Mouse (Mus musculus): ENCODE results near the gene Itgb4. TPM values are rescaled to one million over a fixed set of nuclear protein-coding genes. Genes with fewer than 3 reads are reported as not detected.

The Itgb4 gene
- polyA plus RNA-seq, 1 experiment from 2014 or later = 1.9 TPM

Other genes with a start within 250 kb of the Itgb4 start
- 24.2 and 27.9 TPM in 2 replicates for gene Tmem94, start 209.3 kb upstream of the Itgb4 start, polyA plus RNA-seq (2015; fragmentation: Nextera tagmentation; extraction: Ambion mirVana)
- gene Caskin2, start 161.1 kb upstream of the Itgb4 start, polyA plus RNA-seq (2015; fragmentation: Nextera tagmentation; extraction: Ambion mirVana) = 9.9 and 12.2 TPM in 2 replicates
- 22.3 and 23.6 TPM in 2 replicates for gene Tsen54, start 160.0 kb upstream of the Itgb4 start, polyA plus RNA-seq (2015; fragmentation: Nextera tagmentation; extraction: Ambion mirVana)
- 1.3 TPM in 2 replicates for gene Llgl2, start 150.7 kb upstream of the Itgb4 start, polyA plus RNA-seq (2015; fragmentation: Nextera tagmentation; extraction: Ambion mirVana)
- gene Myo15b, start 116.3 kb upstream of the Itgb4 start, polyA plus RNA-seq (2015; fragmentation: Nextera tagmentation; extraction: Ambion mirVana) = 0.17 and 0.19 TPM in 2 replicates
- gene Smim5, start 74.7 kb upstream of the Itgb4 start, polyA plus RNA-seq (2015; fragmentation: Nextera tagmentation; extraction: Ambion mirVana) = 1.9 and 2.2 TPM in 2 replicates
- 0.93 and 1.1 TPM in 2 replicates for gene Smim6, start 62.7 kb upstream of the Itgb4 start, polyA plus RNA-seq (2015; fragmentation: Nextera tagmentation; extraction: Ambion mirVana)
- 42.9 and 43.4 TPM in 2 replicates for gene Sap30bp, start 41.4 kb upstream of the Itgb4 start, polyA plus RNA-seq (2015; fragmentation: Nextera tagmentation; extraction: Ambion mirVana)
- 18.7 and 23.8 TPM in 2 replicates for gene Recql5, start 41.2 kb upstream of the Itgb4 start, polyA plus RNA-seq (2015; fragmentation: Nextera tagmentation; extraction: Ambion mirVana)
- gene Galk1, start 38.0 kb downstream of the Itgb4 start, polyA plus RNA-seq (2015; fragmentation: Nextera tagmentation; extraction: Ambion mirVana) = 62.5 and 70.9 TPM in 2 replicates
- gene H3f3b, start 53.3 kb downstream of the Itgb4 start, polyA plus RNA-seq (2015; fragmentation: Nextera tagmentation; extraction: Ambion mirVana) = 1,686 and 1,716 TPM in 2 replicates
- gene Unk, start 55.6 kb downstream of the Itgb4 start, polyA plus RNA-seq (2015; fragmentation: Nextera tagmentation; extraction: Ambion mirVana) = 32.1 and 37.0 TPM in 2 replicates
- 1.0 and 1.6 TPM in 2 replicates for gene Unc13d, start 103.3 kb downstream of the Itgb4 start, polyA plus RNA-seq (2015; fragmentation: Nextera tagmentation; extraction: Ambion mirVana)
- 149 and 196 TPM in 2 replicates for gene Wbp2, start 112.3 kb downstream of the Itgb4 start, polyA plus RNA-seq (2015; fragmentation: Nextera tagmentation; extraction: Ambion mirVana)
- gene Trim47, start 152.5 kb downstream of the Itgb4 start, polyA plus RNA-seq (2015; fragmentation: Nextera tagmentation; extraction: Ambion mirVana) = 10.9 and 11.6 TPM in 2 replicates
- 3.0 and 4.0 TPM in 2 replicates for gene Trim65, start 156.4 kb downstream of the Itgb4 start, polyA plus RNA-seq (2015; fragmentation: Nextera tagmentation; extraction: Ambion mirVana)
- gene Mrpl38, start 164.2 kb downstream of the Itgb4 start, polyA plus RNA-seq (2015; fragmentation: Nextera tagmentation; extraction: Ambion mirVana) = 86.2 and 89.0 TPM in 2 replicates
- gene Fbf1, start 193.5 kb downstream of the Itgb4 start, polyA plus RNA-seq (2015; fragmentation: Nextera tagmentation; extraction: Ambion mirVana) = 55.7 and 59.0 TPM in 2 replicates
- gene Ten1, start 224.1 kb downstream of the Itgb4 start, polyA plus RNA-seq (2015; fragmentation: Nextera tagmentation; extraction: Ambion mirVana) = 90.6 and 104 TPM in 2 replicates
- 60.6 and 61.4 TPM in 2 replicates for gene Acox1, start 224.3 kb downstream of the Itgb4 start, polyA plus RNA-seq (2015; fragmentation: Nextera tagmentation; extraction: Ambion mirVana)